Mouse (Mus musculus): Measurements from ENCODE around the gene Mtfmt. TPM values are rescaled to one million over a fixed set of nuclear protein-coding genes. Genes with fewer than 3 reads are reported as not detected.

Gene Mtfmt
- polyA plus RNA-seq, 1 experiment from 2014 or later = 15.8 TPM

DNA sequence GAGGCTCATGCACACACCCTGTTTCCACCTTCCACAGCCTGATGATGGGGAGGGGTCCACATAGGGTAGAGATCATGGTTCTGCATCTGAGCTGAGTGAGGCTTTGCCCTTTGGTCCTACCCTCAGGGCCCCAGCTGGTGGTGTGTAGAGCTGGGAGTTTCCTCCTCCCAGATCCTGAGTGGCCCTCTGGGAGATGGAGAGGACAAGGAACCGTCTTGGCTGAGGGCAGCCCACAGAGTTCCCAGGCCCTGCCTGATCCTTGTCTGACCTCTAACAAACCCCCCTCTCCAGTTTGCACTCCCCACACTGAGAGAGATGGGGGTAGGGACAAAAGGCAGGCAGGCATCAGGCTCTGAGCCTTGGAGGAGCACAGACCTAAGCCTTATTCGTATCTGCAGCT, 41.2 kb upstream of the Mtfmt start:
- H3K4me1 ChIP-seq (ENCODE audit: control insufficient read depth in 2 of 2, insufficient read depth in 2 of 2, low read length in 2 of 2) = peaks cover 3 to 13% of the 10 kb centered on the region in 2 experiments; a peak in 3 of 4 replicates
- H3K27ac ChIP-seq (replicated peaks in 1 of 2; ENCODE audit: control insufficient read depth in 1 of 2, insufficient read depth in 1 of 2, low read depth in 2 of 2, low read length in 2 of 2) = no peak overlapping the region
- H3K36me3 ChIP-seq (ENCODE audit: control insufficient read depth, insufficient read depth, low read length) = no peaks in the 10 kb centered on the region
- H3K4me3 ChIP-seq (ENCODE audit: control insufficient read depth in 1 of 2, insufficient read depth in 1 of 2, low read depth in 1 of 2, low read length in 2 of 2) = no peak overlapping the region
- WGBS = 51% methylated on average over 2 of the region's 2 CpGs
- no peaks in the 10 kb centered on the region for H3K9me3 ChIP-seq (ENCODE audit: control insufficient read depth, low read length)
- H3K9ac ChIP-seq (ENCODE audit: low read length) = no peak overlapping the region
- no peak overlapping the region for H3K4me2 ChIP-seq (ENCODE audit: low read length)
- no peak for ATAC-seq (ENCODE audit: insufficient number of reproducible peaks, insufficient read depth, low FRiP score, low read depth)
- peaks cover 23% of the 10 kb centered on the region for H3K27me3 ChIP-seq (ENCODE audit: control insufficient read depth, insufficient read depth, low read length)

DNA sequence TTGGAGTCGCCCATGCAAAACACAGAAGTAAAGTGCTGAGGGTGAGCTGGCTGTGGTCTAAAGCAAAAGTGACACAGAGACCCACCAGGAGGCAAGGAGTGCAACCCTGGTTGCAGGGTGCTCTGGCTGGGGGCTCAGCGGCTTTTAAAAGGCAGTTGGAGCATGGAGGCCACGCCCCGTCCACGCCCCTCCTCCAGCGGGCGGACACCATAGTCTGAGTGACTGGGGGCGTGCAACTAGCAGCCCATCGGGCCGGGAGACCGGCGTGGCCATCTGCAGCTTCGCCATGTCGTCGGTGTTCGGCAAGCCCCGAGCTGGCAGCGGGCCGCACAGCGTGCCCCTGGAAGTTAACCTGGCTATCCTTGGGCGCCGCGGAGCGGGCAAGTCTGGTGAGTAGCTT, 37.3 kb upstream of the Mtfmt start, which contains the start of gene Rasl12:
Gene Rasl12, plus strand, starts transcription at position 228 of the 400 bp plus-strand sequence.
- peak within 1 kb of the TSS; percentile 85 for H3K4me2 ChIP-seq (ENCODE audit: low read length)
- no peak within 1 kb of the TSS; a peak in 1 of 4 replicates for H3K27ac ChIP-seq (replicated peaks in 1 of 2; ENCODE audit: control insufficient read depth in 1 of 2, insufficient read depth in 1 of 2, low read depth in 2 of 2, low read length in 2 of 2)
- no peaks in the 10 kb centered on the region for H3K9me3 ChIP-seq (ENCODE audit: control insufficient read depth, low read length)
- no peaks in the 10 kb centered on the region; the same call in 1 of the 2 replicates for H3K27me3 ChIP-seq (ENCODE audit: control insufficient read depth, insufficient read depth, low read length)
- H3K36me3 ChIP-seq (ENCODE audit: control insufficient read depth, insufficient read depth, low read length) = no peaks in the 10 kb centered on the region
- WGBS = under 1% methylated on average over 24 of the region's 24 CpGs
- peak within 1 kb of the TSS; percentile 72 for H3K9ac ChIP-seq (ENCODE audit: low read length)
- H3K4me1 ChIP-seq (ENCODE audit: control insufficient read depth in 2 of 2, insufficient read depth in 2 of 2, low read length in 2 of 2) = peaks cover 0 to 6% of the 10 kb centered on the region in 2 experiments; a peak in 2 of 4 replicates
- peak; percentile 47; the same call in 1 of the 2 replicates for ATAC-seq (ENCODE audit: insufficient number of reproducible peaks, insufficient read depth, low FRiP score, low read depth)
- H3K4me3 ChIP-seq (ENCODE audit: control insufficient read depth in 1 of 2, insufficient read depth in 1 of 2, low read depth in 1 of 2, low read length in 2 of 2) = peak within 1 kb of the TSS; percentile 56 to 62

DNA sequence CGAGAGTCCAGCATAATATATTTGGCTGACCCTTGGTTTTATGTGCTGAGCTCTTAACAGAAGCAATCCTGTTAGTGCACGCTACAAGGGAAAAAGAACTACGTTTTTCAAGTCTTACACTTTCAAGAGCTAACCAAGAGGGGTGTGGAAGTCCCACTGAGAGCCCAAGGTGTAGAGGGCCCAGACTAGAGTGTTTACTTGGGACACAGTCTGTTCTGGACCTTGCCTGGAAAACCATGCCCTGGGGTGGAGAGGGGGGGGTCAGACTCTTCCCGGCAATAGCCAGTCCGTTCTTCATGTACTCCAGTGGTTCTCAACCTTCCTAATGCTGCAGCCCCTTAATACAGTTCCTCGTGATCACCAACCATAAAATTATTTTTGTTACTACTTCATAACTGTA, 35.6 kb upstream of the Mtfmt start:
- no peak overlapping the region for H3K4me3 ChIP-seq (ENCODE audit: control insufficient read depth in 1 of 2, insufficient read depth in 1 of 2, low read depth in 1 of 2, low read length in 2 of 2)

DNA sequence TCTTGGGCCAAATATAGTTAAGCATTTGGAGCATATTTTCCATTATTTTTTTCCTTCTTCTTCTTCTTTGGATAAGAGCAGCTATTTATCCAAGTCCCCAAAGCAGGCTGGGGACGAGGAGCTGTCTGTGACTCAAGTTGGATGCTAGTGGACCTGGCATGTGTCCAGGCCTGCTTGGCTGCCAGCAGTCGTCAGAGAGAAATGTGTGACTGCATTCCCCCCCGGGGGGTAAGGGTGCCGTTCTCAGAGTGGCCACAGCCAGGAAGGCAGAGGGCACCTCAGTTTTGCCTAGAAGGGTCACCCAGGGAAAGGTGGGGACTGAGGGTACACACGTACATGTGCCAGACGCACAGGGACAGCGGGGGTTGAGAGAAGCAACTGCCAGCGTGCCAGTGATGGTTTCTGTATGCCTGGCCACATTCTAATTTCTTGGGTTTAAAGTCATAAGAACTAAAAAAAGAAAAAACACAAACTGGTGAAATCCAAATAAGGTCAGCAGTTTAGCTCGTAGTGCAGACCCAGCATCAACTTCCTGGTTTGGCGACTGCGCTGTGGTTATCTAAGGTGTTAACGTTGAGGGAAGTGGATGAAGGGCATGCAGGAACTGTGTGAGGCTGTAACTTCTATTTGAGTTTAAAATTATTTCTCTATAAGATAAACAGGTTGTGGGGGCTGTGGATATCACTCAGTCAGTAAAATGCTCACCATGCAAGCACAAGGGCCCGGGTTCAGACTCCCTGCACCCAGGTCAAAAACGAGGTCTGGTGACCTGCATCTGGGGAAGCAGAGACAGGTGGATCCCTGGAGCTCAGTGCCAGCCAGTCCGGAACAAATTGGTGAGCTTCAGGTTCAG, 31.0 kb upstream of the Mtfmt start:
- peak overlapping the region; percentile 57 for H3K4me2 ChIP-seq (ENCODE audit: low read length)
- 41% methylated on average over 15 of the region's 15 CpGs for WGBS
- no peaks in the 10 kb centered on the region for H3K9me3 ChIP-seq (ENCODE audit: control insufficient read depth, low read length)
- ATAC-seq (ENCODE audit: insufficient number of reproducible peaks, insufficient read depth, low FRiP score, low read depth) = peak; percentile 46; the same call in 1 of the 2 replicates
- no peaks in the 10 kb centered on the region for H3K36me3 ChIP-seq (ENCODE audit: control insufficient read depth, insufficient read depth, low read length)
- peaks cover 2 to 8% of the 10 kb centered on the region in 2 experiments for H3K4me1 ChIP-seq (ENCODE audit: control insufficient read depth in 2 of 2, insufficient read depth in 2 of 2, low read length in 2 of 2)
- H3K27me3 ChIP-seq (ENCODE audit: control insufficient read depth, insufficient read depth, low read length) = no peaks in the 10 kb centered on the region
- peak overlapping the region; percentile 22; the same call in 1 of the 2 replicates for H3K9ac ChIP-seq (ENCODE audit: low read length)
- H3K4me3 ChIP-seq (ENCODE audit: control insufficient read depth in 1 of 2, insufficient read depth in 1 of 2, low read depth in 1 of 2, low read length in 2 of 2) = no peak overlapping the region; a peak in 1 of 4 replicates
- peak overlapping the region in 1 of 2 experiments; percentile 64; a peak in 2 of 4 replicates for H3K27ac ChIP-seq (replicated peaks in 1 of 2; ENCODE audit: control insufficient read depth in 1 of 2, insufficient read depth in 1 of 2, low read depth in 2 of 2, low read length in 2 of 2)

More for the DNA sequence above, 35.6 kb upstream of the Mtfmt start:
- Histone ChIP-seq H3K9ac (ENCODE audit: low read length) (no peak overlapping the region), H3K9me3 (ENCODE audit: control insufficient read depth, low read length) (no peaks in the 10 kb centered on the region), H3K4me1 (ENCODE audit: control insufficient read depth in 2 of 2, insufficient read depth in 2 of 2, low read length in 2 of 2) (peaks cover 8 to 9% of the 10 kb centered on the region in 2 experiments), H3K36me3 (ENCODE audit: control insufficient read depth, insufficient read depth, low read length) (no peaks in the 10 kb centered on the region), H3K27ac (replicated peaks in 1 of 2; ENCODE audit: control insufficient read depth in 1 of 2, insufficient read depth in 1 of 2, low read depth in 2 of 2, low read length in 2 of 2) (no peak overlapping the region), H3K4me2 (ENCODE audit: low read length) (no peak overlapping the region), H3K27me3 (ENCODE audit: control insufficient read depth, insufficient read depth, low read length) (no peaks in the 10 kb centered on the region; the same call in 1 of the 2 replicates)
- no peak for ATAC-seq (ENCODE audit: insufficient number of reproducible peaks, insufficient read depth, low FRiP score, low read depth)
- 90% methylated on average over 6 of the region's 6 CpGs for WGBS

DNA sequence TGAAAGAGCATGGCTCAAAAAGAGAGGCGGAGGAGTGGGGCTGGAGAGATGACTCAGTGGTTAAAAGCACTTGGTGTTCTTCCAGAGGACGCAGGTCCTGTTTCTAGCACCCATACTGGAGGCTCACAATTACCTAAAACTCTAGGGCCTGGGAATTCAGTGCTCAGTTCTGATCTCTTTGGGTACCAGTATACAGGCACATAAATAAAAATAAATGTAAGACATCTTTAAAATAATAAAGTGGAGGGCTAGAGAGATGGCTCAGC, 30.5 kb upstream of the Mtfmt start:
- Histone ChIP-seq H3K27me3 (ENCODE audit: control insufficient read depth, insufficient read depth, low read length) (no peaks in the 10 kb centered on the region), H3K4me1 (ENCODE audit: control insufficient read depth in 2 of 2, insufficient read depth in 2 of 2, low read length in 2 of 2) (peaks cover 2 to 8% of the 10 kb centered on the region in 2 experiments), H3K9me3 (ENCODE audit: control insufficient read depth, low read length) (no peaks in the 10 kb centered on the region), H3K36me3 (ENCODE audit: control insufficient read depth, insufficient read depth, low read length) (no peaks in the 10 kb centered on the region), H3K9ac (ENCODE audit: low read length) (no peak overlapping the region), H3K27ac (replicated peaks in 1 of 2; ENCODE audit: control insufficient read depth in 1 of 2, insufficient read depth in 1 of 2, low read depth in 2 of 2, low read length in 2 of 2) (no peak overlapping the region), H3K4me3 (ENCODE audit: control insufficient read depth in 1 of 2, insufficient read depth in 1 of 2, low read depth in 1 of 2, low read length in 2 of 2) (no peak overlapping the region), H3K4me2 (ENCODE audit: low read length) (no peak overlapping the region)
- WGBS = 80% methylated on average over 2 of the region's 2 CpGs
- ATAC-seq (ENCODE audit: insufficient number of reproducible peaks, insufficient read depth, low FRiP score, low read depth) = no peak

DNA sequence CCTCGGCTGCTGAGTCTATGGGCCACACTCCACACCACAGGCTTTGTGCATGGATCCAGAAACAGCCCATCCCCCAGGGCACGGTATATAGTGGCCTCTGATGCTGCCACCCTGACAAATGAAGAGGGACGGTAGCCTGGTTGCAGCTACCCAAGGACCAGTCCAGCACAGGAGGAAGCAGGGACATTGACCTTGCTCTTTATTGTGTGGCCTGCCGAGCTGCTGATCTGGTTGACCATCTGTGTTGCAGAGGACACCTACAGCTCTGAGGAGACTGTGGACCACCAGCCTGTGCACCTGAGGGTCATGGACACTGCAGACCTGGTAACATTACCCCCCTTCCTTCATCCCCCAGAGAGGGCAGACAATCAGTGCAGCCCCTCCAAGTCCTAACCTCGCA, 28.3 kb upstream of the Mtfmt start:
- H3K4me3 ChIP-seq (ENCODE audit: control insufficient read depth in 1 of 2, insufficient read depth in 1 of 2, low read depth in 1 of 2, low read length in 2 of 2) = no peak overlapping the region
- no peak for ATAC-seq (ENCODE audit: insufficient number of reproducible peaks, insufficient read depth, low FRiP score, low read depth)
- 71% methylated on average over 5 of the region's 5 CpGs for WGBS
- peaks cover 2 to 8% of the 10 kb centered on the region in 2 experiments for H3K4me1 ChIP-seq (ENCODE audit: control insufficient read depth in 2 of 2, insufficient read depth in 2 of 2, low read length in 2 of 2)
- no peak overlapping the region for H3K9ac ChIP-seq (ENCODE audit: low read length)
- H3K27ac ChIP-seq (replicated peaks in 1 of 2; ENCODE audit: control insufficient read depth in 1 of 2, insufficient read depth in 1 of 2, low read depth in 2 of 2, low read length in 2 of 2) = no peak overlapping the region
- no peaks in the 10 kb centered on the region for H3K9me3 ChIP-seq (ENCODE audit: control insufficient read depth, low read length)
- H3K27me3 ChIP-seq (ENCODE audit: control insufficient read depth, insufficient read depth, low read length) = no peaks in the 10 kb centered on the region
- H3K4me2 ChIP-seq (ENCODE audit: low read length) = no peak overlapping the region
- H3K36me3 ChIP-seq (ENCODE audit: control insufficient read depth, insufficient read depth, low read length) = no peaks in the 10 kb centered on the region

DNA sequence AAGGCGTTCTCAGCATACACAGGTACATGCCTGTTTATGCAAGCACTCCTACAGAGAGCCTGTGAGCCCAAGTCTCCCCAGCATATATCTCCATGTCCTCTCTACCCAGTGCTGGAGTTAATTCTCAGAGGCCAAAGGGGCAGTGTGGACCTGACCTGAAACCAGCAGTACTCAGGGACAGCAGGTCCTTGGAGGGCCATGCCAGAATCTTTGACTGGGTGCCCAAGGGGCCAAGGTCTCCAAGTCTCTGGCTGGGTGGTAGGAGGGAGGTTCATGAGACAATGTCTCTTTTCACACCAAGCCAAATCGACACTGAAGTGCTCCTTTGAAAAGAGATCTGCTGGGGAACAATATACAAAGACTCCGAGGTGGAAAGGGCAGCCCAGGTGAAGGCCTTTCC, 27.7 kb upstream of the Mtfmt start:
- Histone ChIP-seq H3K27me3 (ENCODE audit: control insufficient read depth, insufficient read depth, low read length) (no peaks in the 10 kb centered on the region), H3K27ac (replicated peaks in 1 of 2; ENCODE audit: control insufficient read depth in 1 of 2, insufficient read depth in 1 of 2, low read depth in 2 of 2, low read length in 2 of 2) (no peak overlapping the region), H3K4me3 (ENCODE audit: control insufficient read depth in 1 of 2, insufficient read depth in 1 of 2, low read depth in 1 of 2, low read length in 2 of 2) (no peak overlapping the region), H3K36me3 (ENCODE audit: control insufficient read depth, insufficient read depth, low read length) (no peaks in the 10 kb centered on the region), H3K4me2 (ENCODE audit: low read length) (no peak overlapping the region), H3K9me3 (ENCODE audit: control insufficient read depth, low read length) (no peaks in the 10 kb centered on the region), H3K9ac (ENCODE audit: low read length) (no peak overlapping the region), H3K4me1 (ENCODE audit: control insufficient read depth in 2 of 2, insufficient read depth in 2 of 2, low read length in 2 of 2) (peaks cover 2 to 8% of the 10 kb centered on the region in 2 experiments)
- ATAC-seq (ENCODE audit: insufficient number of reproducible peaks, insufficient read depth, low FRiP score, low read depth) = no peak
- WGBS = 62% methylated on average over 3 of the region's 3 CpGs

All from heart, embryonic 14.5 days (tissue).